Mouse (Mus musculus) CH12.LX (cell line): Measurements from ENCODE around the gene Aldh3b1. TPM values are rescaled to one million over a fixed set of nuclear protein-coding genes. Genes with fewer than 3 reads are reported as not detected.

ENCODE experiments used
- DNase-seq: peaks from one replicate; pipeline ENCODE4 v3.0.0-alpha.2; 2013; ENCODE audit errors: extremely low read depth
- H3K27ac ChIP-seq: 2 replicates; pipeline ENCODE4 v1.5.1; 2012; ENCODE audit warnings: low read depth, mild to moderate bottlenecking, control low read depth, moderate library complexity; ENCODE audit not compliant: insufficient read depth
- H3K27me3 ChIP-seq: replicated peaks from 2 replicates; pipeline ENCODE3; 2012; ENCODE audit warnings: inconsistent platforms
- H3K36me3 ChIP-seq, 2 experiments: replicated peaks in 1 of 2; 2 replicates each; pipeline versions ENCODE3 to v1.6.1; 2012; ENCODE audit warnings: inconsistent platforms in 1 of 2, low read length in 1 of 2, mild to moderate bottlenecking in 1 of 2, mixed read lengths in 1 of 2, moderate library complexity in 1 of 2; ENCODE audit not compliant: control insufficient read depth in 1 of 2, insufficient read depth in 1 of 2
- H3K4me1 ChIP-seq, 2 experiments: 2 replicates each; pipeline ENCODE4 v1.6.1; 2012; ENCODE audit warnings: inconsistent platforms in 1 of 2, moderate library complexity in 1 of 2; ENCODE audit not compliant: insufficient read depth in 2 of 2, control insufficient read depth in 1 of 2
- H3K4me2 ChIP-seq: 2 replicates; pipeline ENCODE4 v1.6.1; 2012; ENCODE audit warnings: low read depth, mild to moderate bottlenecking, control low read depth; ENCODE audit not compliant: poor library complexity, insufficient read depth, severe bottlenecking
- H3K4me3 ChIP-seq, 3 experiments: fragments of 150-350 bp in 1 of 3; sonication (generic) in 1 of 3; replicated peaks in 1 of 3; 2 replicates each; pipeline versions ENCODE3 to v1.5.1; 2011 to 2012; ENCODE audit warnings: low read depth in 2 of 3, low read length in 2 of 3, mild to moderate bottlenecking in 2 of 3, moderate library complexity in 2 of 3, control low read depth in 1 of 3, improper control_type of control experiment in 1 of 3, inconsistent platforms in 1 of 3, mixed read lengths in 1 of 3; ENCODE audit not compliant: poor library complexity in 1 of 3
- H3K79me2 ChIP-seq: replicated peaks from 2 replicates; pipeline ENCODE4 v1.6.1; 2012; ENCODE audit warnings: mild to moderate bottlenecking, moderate library complexity; ENCODE audit not compliant: control insufficient read depth, poor library complexity, insufficient read depth, severe bottlenecking; ENCODE audit errors: extremely low read depth
- H3K9ac ChIP-seq: 2 replicates; pipeline ENCODE4 v1.6.1; 2012; ENCODE audit warnings: low read depth, mild to moderate bottlenecking, control low read depth, moderate library complexity; ENCODE audit not compliant: insufficient read depth
- H3K9me3 ChIP-seq: replicated peaks from 2 replicates; pipeline ENCODE3; 2012; ENCODE audit warnings: low read length, inconsistent platforms, mixed read lengths
- CHD1 ChIP-seq: IDR thresholded peaks from 2 replicates; pipeline ENCODE4 v1.6.1; 2012; ENCODE audit warnings: low read depth, low read length, improper control_type of control experiment, inconsistent platforms
- E2F4 ChIP-seq: IDR thresholded peaks from 2 replicates; pipeline ENCODE4 v1.6.1; 2011; ENCODE audit warnings: low read depth, low read length, improper control_type of control experiment; ENCODE audit not compliant: insufficient replicate concordance
- ELF1 ChIP-seq: IDR thresholded peaks from 2 replicates; pipeline ENCODE4 v1.6.1; 2014; ENCODE audit warnings: low read depth, mild to moderate bottlenecking, inconsistent platforms, low read length, improper control_type of control experiment
- EP300 ChIP-seq: IDR thresholded peaks from 2 replicates; pipeline ENCODE4 v1.6.1; 2011; ENCODE audit warnings: low read length, improper control_type of control experiment
- ETS1 ChIP-seq: conservative IDR thresholded peaks from 2 replicates; pipeline ENCODE4 v1.6.1; 2012; ENCODE audit warnings: low read depth, mild to moderate bottlenecking, inconsistent platforms, low read length, improper control_type of control experiment, moderate library complexity
- GABPA ChIP-seq: IDR thresholded peaks from 2 replicates; pipeline ENCODE4 v1.6.1; 2012; ENCODE audit warnings: low read depth, low read length, improper control_type of control experiment, inconsistent platforms; ENCODE audit not compliant: insufficient replicate concordance
- IRF4 ChIP-seq: IDR thresholded peaks from 2 replicates; pipeline ENCODE4 v1.6.1; 2014; ENCODE audit warnings: low read depth, mild to moderate bottlenecking, inconsistent platforms, low read length, improper control_type of control experiment
- JUN ChIP-seq: IDR thresholded peaks from 2 replicates; pipeline ENCODE4 v1.6.1; 2011; ENCODE audit warnings: low read depth, mild to moderate bottlenecking, low read length, improper control_type of control experiment, moderate library complexity; ENCODE audit not compliant: insufficient read depth
- JUND ChIP-seq: conservative IDR thresholded peaks from 2 replicates; pipeline ENCODE4 v1.6.1; 2011; ENCODE audit warnings: low read depth, low read length, improper control_type of control experiment
- KAT2A ChIP-seq: IDR thresholded peaks from 2 replicates; pipeline ENCODE4 v1.6.1; 2012; ENCODE audit warnings: low read length, improper control_type of control experiment, inconsistent platforms; ENCODE audit not compliant: insufficient replicate concordance
- MAFK ChIP-seq: IDR thresholded peaks from 2 replicates; pipeline ENCODE4 v1.6.1; 2011; ENCODE audit warnings: low read length, improper control_type of control experiment; ENCODE audit not compliant: insufficient replicate concordance
- MAZ ChIP-seq: IDR thresholded peaks from 2 replicates; pipeline ENCODE4 v1.6.1; 2012; ENCODE audit warnings: low read depth, mild to moderate bottlenecking, inconsistent platforms, low read length, improper control_type of control experiment, moderate library complexity
- MEF2A ChIP-seq: IDR thresholded peaks from 2 replicates; pipeline ENCODE4 v1.6.1; 2014; ENCODE audit warnings: low read depth, mild to moderate bottlenecking, inconsistent platforms, low read length, improper control_type of control experiment, borderline replicate concordance
- MYC ChIP-seq: IDR thresholded peaks from 2 replicates; pipeline ENCODE4 v1.6.1; 2011; ENCODE audit warnings: low read depth, mild to moderate bottlenecking, improper control_type of control experiment, low read length
- POLR2AphosphoS2 ChIP-seq: IDR thresholded peaks from 2 replicates; pipeline ENCODE4 v1.6.1; 2011; ENCODE audit warnings: low read depth, low read length, improper control_type of control experiment
- RCOR1 ChIP-seq: conservative IDR thresholded peaks from 2 replicates; pipeline ENCODE4 v1.6.1; 2012; ENCODE audit warnings: low read depth, mild to moderate bottlenecking, inconsistent platforms, low read length, improper control_type of control experiment
- SMC3 ChIP-seq: IDR thresholded peaks from 2 replicates; pipeline ENCODE4 v1.6.1; 2011; ENCODE audit warnings: low read depth, low read length, improper control_type of control experiment
- TCF12 ChIP-seq: IDR thresholded peaks from 2 replicates; pipeline ENCODE4 v1.6.1; 2014; ENCODE audit warnings: low read depth, mild to moderate bottlenecking, inconsistent platforms, low read length, improper control_type of control experiment
- USF1 ChIP-seq: IDR thresholded peaks from 2 replicates; pipeline ENCODE4 v1.6.1; 2014; ENCODE audit warnings: low read depth, mild to moderate bottlenecking, inconsistent platforms, low read length, improper control_type of control experiment
- USF2 ChIP-seq: conservative IDR thresholded peaks from 2 replicates; pipeline ENCODE4 v1.6.1; 2011; ENCODE audit warnings: low read depth, low read length, improper control_type of control experiment
- ZC3H11A ChIP-seq: IDR thresholded peaks from 2 replicates; pipeline ENCODE4 v1.6.1; 2012; ENCODE audit warnings: low read depth, mild to moderate bottlenecking, inconsistent platforms, low read length, improper control_type of control experiment
- ZKSCAN1 ChIP-seq: IDR thresholded peaks from 2 replicates; pipeline ENCODE4 v1.6.1; 2012; ENCODE audit warnings: low read depth, inconsistent platforms, low read length, improper control_type of control experiment, borderline replicate concordance
- ZMIZ1 ChIP-seq: IDR thresholded peaks from 2 replicates; pipeline ENCODE4 v1.6.1; 2012; ENCODE audit warnings: low read depth, mild to moderate bottlenecking, inconsistent platforms, low read length, improper control_type of control experiment
- dilution Hi-C: fragments of 300-500 bp; cut with MboI; formaldehyde crosslinking; loops from 2 replicates; pipeline ENCODE4 v1.14.3; 2020; ENCODE audit warnings: low sequenced_read_pairs; ENCODE audit not compliant: extremely low pct_unique_long_range_greater_than_20kb, extremely low pct_ligation_motif_present
- in situ Hi-C: fragments of 300-500 bp; cut with MboI; formaldehyde crosslinking; loops from 3 replicates; pipeline ENCODE4 v1.14.3; 2019; ENCODE audit warnings: low sequenced_read_pairs, low pct_ligation_motif_present, low pct_unique_long_range_greater_than_20kb, mixed read lengths
- polyA plus RNA-seq: library from polyadenylated mRNA; unstranded; fragments of >175 nt; gene quantifications from 2 replicates; pipeline ENCODE4 v1.2.1, GENCODE M21; 2012; ENCODE audit warnings: low read depth; ENCODE audit not compliant: insufficient read length
- total RNA-seq, 2 experiments: library from RNA; depleted of rRNA; stranded (reverse); fragments of 300-350 nt in 1 of 2; fragments of >200 nt in 1 of 2; gene quantifications; 2 replicates each; pipeline ENCODE4 v1.2.3; 2012 to 2014

The Aldh3b1 gene
- total and polyA plus RNA-seq, 3 experiments, result 5.9 to 8.1 (median 8.1) TPM

- Histone ChIP-seq H3K9me3 (no peaks in the 10 kb centered on the region), H3K36me3 (peaks cover 35 to 41% of the 10 kb centered on the region in 2 experiments), H3K79me2 (no peaks in the 10 kb centered on the region), H3K27me3 (no peaks in the 10 kb centered on the region), H3K4me2 (no peak overlapping the region)
- TF ChIP-seq E2F4, result no peak
- no peak for TF ChIP-seq JUND
- TF ChIP-seq USF2, result no peak
- TF ChIP-seq GABPA, result no peak
- TF ChIP-seq ZC3H11A, result no peak
- TF ChIP-seq MYC, result no peak
- no peak for TF ChIP-seq ETS1
- TF ChIP-seq EP300, result no peak
- no peak for TF ChIP-seq ZMIZ1
- TF ChIP-seq RCOR1, result no peak
- no peak for TF ChIP-seq USF1
- no peak for TF ChIP-seq JUN
- TF ChIP-seq MAZ, result no peak
- TF ChIP-seq SMC3, result no peak
- TF ChIP-seq IRF4, result no peak
- TF ChIP-seq, all 38 proteins: peak for 0
- Histone ChIP-seq H3K4me3 (no peak overlapping the region), H3K9ac (no peak overlapping the region), H3K4me1 (peaks cover 2 to 16% of the 10 kb centered on the region in 2 experiments; a peak in 3 of 4 replicates), H3K27ac (no peak overlapping the region)
- no peak for DNase-seq
- dilution Hi-C loops (no loop called here), in situ Hi-C loops (no loop called here)
Observed at GRCm38 (mm10) chr19:3951461-3951860, 21.9 kb upstream of the Aldh3b1 start.

- Histone ChIP-seq H3K79me2 (no peaks in the 10 kb centered on the region), H3K27ac (no peak overlapping the region), H3K36me3 (peaks cover 39 to 51% of the 10 kb centered on the region in 2 experiments), H3K4me3 (no peak overlapping the region), H3K4me1 (peaks cover 3 to 27% of the 10 kb centered on the region in 2 experiments), H3K9ac (no peak overlapping the region), H3K4me2 (no peak overlapping the region), H3K9me3 (no peaks in the 10 kb centered on the region), H3K27me3 (no peaks in the 10 kb centered on the region)
- in situ Hi-C loops (no loop called here), dilution Hi-C loops (no loop called here)
- TF ChIP-seq TCF12 (no peak), ZKSCAN1 (no peak), CHD1 (no peak), MAFK (no peak), ELF1 (no peak), E2F4 (no peak), JUN (no peak), KAT2A (no peak), POLR2AphosphoS2 (no peak), MEF2A (no peak), USF2 (no peak)
- DNase-seq, result no peak
Observed at GRCm38 (mm10) chr19:3950331-3950730, 20.7 kb upstream of the Aldh3b1 start.
